Mouse (Mus musculus) CH12.LX (cell line): ENCODE measurements around the gene Zfp786.

Source experiments
- CTCF ChIP-seq, 2 experiments: IDR thresholded peaks in 1 of 2; conservative IDR thresholded peaks in 1 of 2; 2 replicates each; pipeline ENCODE4 v1.5.1; 2011 to 2012; ENCODE audit warnings: low read depth in 2 of 2, low read length in 2 of 2, improper control_type of control experiment in 1 of 2, inconsistent platforms in 1 of 2, mild to moderate bottlenecking in 1 of 2, moderate library complexity in 1 of 2
- TCF12 ChIP-seq: IDR thresholded peaks from 2 replicates; pipeline ENCODE4 v1.6.1; 2014; ENCODE audit warnings: low read depth, mild to moderate bottlenecking, inconsistent platforms, low read length, improper control_type of control experiment

- TF ChIP-seq CTCF (conservative IDR thresholded peaks at IDR 0.05 in 1 of 2, IDR thresholded peaks at IDR 0.05 in 1 of 2; ENCODE audit: low read depth in 2 of 2, low read length in 2 of 2) (no peak), TCF12 (no peak)
These were observed 41.6 kb upstream of the Zfp786 start for GRCm38 (mm10) chr6:47872266-47872665.
